Mouse (Mus musculus) layer of hippocampus, adult 6 months (tissue): ENCODE data around the gene Sprn. TPM values are rescaled to one million over a fixed set of nuclear protein-coding genes. Genes with fewer than 3 reads are reported as not detected.

Source experiments
- long read RNA-seq, 2 experiments: library from polyadenylated mRNA; unstranded; transcript quantifications; one replicate each; pipeline ENCODE4 v2.0.0; 2019 to 2020
- polyA plus RNA-seq: library from polyadenylated mRNA; unstranded; fragments of <200 nt; fragmentation: Nextera tagmentation; gene quantifications from 2 replicates; pipeline ENCODE4 v1.2.3, GENCODE M21; 2021

Sprn gene
- polyA plus RNA-seq = 66.3 and 73.0 TPM in 2 replicates
- long read RNA-seq, experiment 1, transcript Sprn-201 (2 exons, 3,374 nt) = major isoform, 134 of 188 reads
- long read RNA-seq, experiment 1, partial matches to known transcripts = 0 of 188 reads
- long read RNA-seq, experiment 1, other reads (novel, unspliced or antisense) = 53 of 188 reads
- long read RNA-seq, experiment 2, transcript Sprn-201 (2 exons, 3,374 nt) = major isoform, 503 of 529 reads
- long read RNA-seq, experiment 2, partial matches to known transcripts = 0 of 529 reads
- long read RNA-seq, experiment 2, other reads (novel, unspliced or antisense) = 26 of 529 reads

DNA sequence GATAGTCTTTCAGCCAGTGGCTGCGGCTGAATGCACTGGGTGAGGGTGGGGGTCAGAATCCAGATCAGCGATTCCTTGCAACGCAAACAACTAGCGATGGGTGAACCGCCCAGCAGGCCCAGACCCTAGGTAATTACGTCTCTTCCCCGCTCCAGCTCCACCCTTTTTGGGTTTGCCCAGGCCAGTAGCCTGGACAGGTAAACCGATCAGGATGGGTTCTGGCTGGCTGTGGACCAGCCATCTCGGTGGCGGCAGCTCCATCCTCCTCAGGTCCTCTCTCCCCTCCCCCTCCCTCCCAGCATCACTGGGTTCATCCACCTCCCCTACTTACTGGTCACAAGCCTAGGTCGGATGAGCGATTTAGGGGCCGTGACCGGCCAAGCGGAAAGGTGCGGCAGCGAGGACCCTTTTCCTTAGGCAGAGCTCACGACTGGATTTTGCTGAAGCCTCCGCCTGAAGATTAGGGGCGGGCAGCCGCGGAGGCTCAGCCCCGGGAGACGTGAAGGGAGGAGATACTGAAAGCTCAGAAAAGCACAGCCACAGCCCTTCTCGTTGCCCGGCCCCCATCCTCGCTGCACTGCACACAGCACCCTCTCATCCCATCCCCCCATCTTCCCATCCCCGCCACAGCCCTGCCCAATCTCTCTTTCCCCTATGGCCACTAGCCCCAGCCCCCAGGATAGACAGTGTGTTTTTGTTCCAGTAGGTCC lies at the start of gene Sprn:
Gene Sprn, minus strand, starts transcription at position 660 of the 710 bp plus-strand sequence.

DNA sequence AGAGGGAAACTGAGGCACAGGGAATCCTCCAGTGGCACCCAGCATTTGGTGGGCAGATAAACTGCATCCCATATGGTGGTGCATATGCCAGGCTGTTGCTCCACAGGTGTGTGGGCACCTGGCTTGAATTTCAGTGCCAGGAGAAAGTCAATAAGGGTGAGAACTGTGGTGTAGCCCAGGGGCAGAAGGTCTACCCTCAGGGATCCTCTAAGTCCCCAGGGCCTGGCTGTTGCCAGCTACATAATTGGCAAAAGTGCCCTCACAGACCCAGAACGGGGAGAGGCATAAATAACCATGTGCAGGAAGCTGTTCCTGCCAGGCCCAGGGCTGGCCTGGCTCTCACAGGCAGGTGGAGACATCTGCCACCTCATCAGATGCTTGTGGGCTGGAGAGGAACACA lies 18.3 kb upstream of the Sprn start, which contains the start of gene Olfr523:
Gene Olfr523, plus strand, starts transcription at position 282 of the 400 bp plus-strand sequence.

DNA sequence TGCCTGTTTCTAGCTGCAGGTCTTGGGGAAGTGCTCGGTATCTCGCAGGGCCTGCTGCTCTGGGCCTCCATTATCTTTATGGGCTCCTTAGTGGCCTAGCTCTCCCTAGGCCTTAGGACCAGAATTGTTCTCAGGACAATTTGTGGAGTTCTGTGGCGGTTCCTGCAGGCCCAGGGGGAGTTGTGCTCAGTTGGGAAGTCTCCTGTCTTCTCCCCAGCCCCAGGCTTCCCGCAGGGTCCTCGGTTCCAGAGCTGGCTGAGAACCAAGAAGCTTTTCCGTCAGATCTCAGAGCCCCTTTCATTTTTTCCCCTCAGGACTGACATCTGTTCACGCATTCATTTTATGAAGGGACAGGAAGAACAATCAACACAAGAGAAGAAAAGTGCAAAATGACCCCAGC lies 10.0 kb upstream of the Sprn start, which contains the start of gene Olfr522:
Gene Olfr522, minus strand, starts transcription at position 101 of the 400 bp plus-strand sequence.

DNA sequence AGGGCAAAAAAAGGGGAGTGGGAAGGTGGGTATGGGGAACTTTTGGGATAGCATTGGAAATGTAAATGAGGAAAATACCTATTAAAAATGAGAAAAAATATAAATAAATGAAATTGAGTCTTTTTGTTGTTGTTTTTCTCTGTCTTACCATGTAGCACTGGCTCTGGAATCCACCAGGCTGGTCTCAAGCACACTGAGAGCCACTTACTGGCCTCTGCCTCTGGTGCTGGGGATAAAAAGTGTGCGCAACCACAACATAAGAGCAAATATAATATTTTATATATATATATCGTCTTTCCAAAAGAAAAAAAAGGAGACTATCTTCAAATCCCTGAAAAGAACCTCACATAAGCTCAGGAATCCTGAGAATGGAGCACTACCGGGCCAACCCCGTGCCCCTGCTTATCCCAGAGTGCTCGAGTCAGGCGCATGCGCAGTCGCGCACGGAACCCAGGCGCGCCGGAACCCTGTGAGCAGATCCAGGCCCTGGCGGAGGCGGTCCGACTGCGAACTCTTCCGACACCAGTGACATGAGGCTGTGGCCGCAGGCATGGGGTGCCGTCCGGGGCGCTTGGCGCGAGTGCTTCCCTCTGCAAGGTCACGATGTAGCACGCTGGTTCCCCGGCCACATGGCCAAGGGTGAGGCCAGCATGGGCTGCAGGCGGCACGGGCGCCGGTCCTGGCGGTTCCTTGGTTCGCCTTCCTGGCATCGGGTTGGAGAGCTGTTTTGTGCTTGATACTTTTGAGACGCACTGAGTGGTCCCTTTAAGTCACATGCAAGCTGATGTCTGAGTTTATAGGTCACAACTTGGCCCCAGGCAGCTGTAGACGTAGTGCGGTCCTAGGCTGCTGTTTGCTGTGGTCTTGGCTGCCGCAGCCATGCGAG lies 17.3 kb downstream of the Sprn start, which contains the start of gene Mtg1:
Gene Mtg1, plus strand, starts transcription at position 430 of the 886 bp plus-strand sequence.

DNA sequence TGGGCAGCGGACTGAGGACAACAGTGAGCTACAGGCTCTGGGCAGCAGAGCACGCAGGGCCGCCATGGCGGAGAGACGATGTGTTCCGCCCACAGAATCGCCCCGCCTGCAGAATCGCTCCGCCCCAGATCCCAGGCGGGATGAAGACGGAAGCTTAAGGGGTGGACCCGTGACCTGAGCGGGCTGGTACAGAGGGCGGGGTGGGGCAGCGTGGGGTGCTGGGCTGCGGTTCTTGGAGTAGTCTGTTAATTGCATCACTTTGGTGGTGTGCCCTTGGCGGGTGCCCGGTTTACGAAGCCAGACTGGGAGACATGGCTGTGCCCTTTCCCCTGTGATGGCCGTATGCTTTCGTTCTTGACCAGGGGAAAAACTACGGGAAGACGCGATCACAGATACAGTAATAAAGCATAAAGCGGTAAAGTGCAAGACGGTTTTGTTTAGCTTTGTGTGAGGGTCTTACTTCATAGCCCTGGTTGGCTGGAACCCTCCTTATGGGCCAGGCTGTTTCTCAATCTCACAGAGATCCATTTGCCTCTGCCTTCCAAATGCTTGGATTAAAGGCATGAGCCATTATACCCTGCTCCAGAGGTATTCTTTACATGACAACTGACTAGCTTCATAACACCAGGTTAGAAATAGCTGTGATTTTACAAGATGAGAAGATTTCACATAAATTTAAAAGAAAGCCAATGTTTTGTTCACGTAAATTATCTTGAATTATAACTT lies 38.2 kb downstream of the Sprn start, which contains the start of gene Echs1:
Gene Echs1, minus strand, starts transcription at position 148 of the 726 bp plus-strand sequence.

DNA sequence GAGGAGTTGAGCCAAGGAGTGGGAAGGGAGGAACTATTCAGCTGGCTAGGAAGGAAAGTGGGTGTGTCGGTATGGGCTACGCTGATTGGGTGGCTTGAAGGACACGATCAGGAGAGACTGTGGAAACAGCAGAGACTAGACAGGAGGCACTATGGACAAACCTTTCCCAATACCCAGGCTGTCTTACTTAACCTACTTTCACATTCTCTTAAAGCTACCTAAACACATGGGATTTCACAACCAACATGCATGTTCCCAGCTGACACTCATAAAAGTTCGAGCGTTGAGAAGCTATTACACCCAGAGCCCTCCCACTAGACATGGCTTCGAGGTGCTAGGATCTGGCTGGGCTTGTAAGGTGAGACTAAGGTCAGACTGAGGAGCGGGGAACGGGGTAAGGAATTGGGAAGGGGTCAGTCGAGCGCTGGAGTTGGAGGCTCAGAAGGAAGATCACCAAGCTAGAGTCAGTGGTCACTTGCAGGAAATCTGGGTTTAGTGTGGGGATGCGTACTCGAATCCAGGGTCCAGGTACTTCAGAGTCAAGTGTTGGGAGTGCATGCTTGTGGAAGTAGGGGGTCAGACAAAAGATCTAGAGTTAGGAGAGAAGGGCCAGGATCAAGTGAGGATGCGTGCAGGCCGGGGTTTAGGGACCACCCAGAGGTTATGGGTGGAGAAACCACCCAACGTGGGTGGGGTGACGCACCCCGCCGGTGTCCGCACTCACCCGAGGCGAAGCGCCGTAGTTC lies 38.9 kb downstream of the Sprn start, which contains the start of gene Paox:
Gene Paox, plus strand, starts transcription at position 217 of the 746 bp plus-strand sequence.

DNA sequence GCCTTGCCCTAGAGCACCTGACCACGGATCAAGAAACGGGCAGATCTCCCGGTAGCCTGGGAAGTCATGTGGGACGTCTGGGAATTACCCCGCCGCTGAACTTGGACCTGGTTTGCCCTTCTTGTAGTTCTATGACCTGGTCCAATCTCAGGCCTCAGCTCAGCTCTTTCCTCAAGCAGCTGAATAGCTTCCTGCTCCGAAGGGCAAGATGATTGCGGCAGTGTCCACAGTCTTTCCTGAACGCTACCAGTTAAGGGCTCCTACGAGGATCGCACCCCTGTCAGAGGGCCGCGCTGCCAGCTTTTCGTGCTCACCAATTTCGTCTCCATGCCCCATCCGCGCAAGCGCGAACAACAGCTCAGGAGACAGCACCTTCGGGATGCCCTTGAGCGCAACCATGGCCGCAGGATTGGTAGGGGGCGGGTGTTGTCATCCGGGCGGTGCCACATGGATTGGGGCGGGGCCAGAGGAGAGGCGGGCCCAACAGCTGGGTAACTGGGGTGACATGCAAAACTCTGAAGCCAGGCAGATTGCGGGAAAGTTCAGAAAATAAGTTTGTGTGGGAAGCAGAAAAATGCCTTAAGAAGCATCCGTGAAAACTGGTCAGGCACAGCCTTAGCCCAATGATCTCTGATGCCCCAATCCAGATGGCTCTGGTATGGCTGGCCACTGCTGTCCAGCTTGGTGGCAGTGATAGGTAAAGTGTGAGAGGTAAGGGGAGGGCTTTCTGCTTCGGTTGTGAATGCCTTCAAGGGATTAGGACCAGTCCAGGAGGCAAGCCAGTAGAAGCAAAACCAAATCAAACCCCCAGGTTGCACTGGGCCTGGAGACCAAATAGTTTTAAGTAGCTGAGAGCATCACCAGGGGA lies 52.5 kb downstream of the Sprn start, which contains the start of gene Fuom:
Gene Fuom, minus strand, starts transcription at position 449 of the 868 bp plus-strand sequence.

Other genes starting within 250 kb of the Sprn start
- gene Utf1, start 211.1 kb downstream of the Sprn start, polyA plus RNA-seq = not detected in 2 replicates
- 1.6 TPM in 2 replicates for gene 6430531B16Rik, start 176.1 kb downstream of the Sprn start, polyA plus RNA-seq
- 0.29 and 0.54 TPM in 2 replicates for gene Adam8, start 162.3 kb downstream of the Sprn start, polyA plus RNA-seq
- gene Zfp511, start 118.5 kb downstream of the Sprn start, polyA plus RNA-seq = 40.0 and 45.8 TPM in 2 replicates
- gene Tubgcp2, start 118.2 kb downstream of the Sprn start, polyA plus RNA-seq = 31.6 and 34.4 TPM in 2 replicates
- gene Msx3, start 105.8 kb downstream of the Sprn start, polyA plus RNA-seq = not detected in 2 replicates
- 701 and 786 TPM in 2 replicates for gene Caly, start 72.3 kb downstream of the Sprn start, polyA plus RNA-seq
- not detected in 2 replicates for gene Prap1, start 61.5 kb downstream of the Sprn start, polyA plus RNA-seq
- gene Fuom, start 52.4 kb downstream of the Sprn start, polyA plus RNA-seq = 107 and 108 TPM in 2 replicates
- 3.4 and 4.2 TPM in 2 replicates for gene Paox, start 39.1 kb downstream of the Sprn start, polyA plus RNA-seq
- 139 and 145 TPM in 2 replicates for gene Echs1, start 38.4 kb downstream of the Sprn start, polyA plus RNA-seq
- 46.4 and 48.4 TPM in 2 replicates for gene Mtg1, start 17.3 kb downstream of the Sprn start, polyA plus RNA-seq
- not detected in 2 replicates for gene Olfr522, start 9.9 kb upstream of the Sprn start, polyA plus RNA-seq
- not detected in 2 replicates for gene Olfr523, start 18.3 kb upstream of the Sprn start, polyA plus RNA-seq
- not detected in 2 replicates for gene Olfr524, start 51.1 kb upstream of the Sprn start, polyA plus RNA-seq
- 0.06 and 0.10 TPM in 2 replicates for gene Cd163l1, start 63.4 kb upstream of the Sprn start, polyA plus RNA-seq
- gene 5830411N06Rik, start 92.4 kb upstream of the Sprn start, polyA plus RNA-seq = 0.09 TPM in 1 of 2 replicates, not detected in the other
- not detected in 2 replicates for gene Olfr525, start 166.0 kb upstream of the Sprn start, polyA plus RNA-seq
- not detected in 2 replicates for gene Olfr527, start 179.1 kb upstream of the Sprn start, polyA plus RNA-seq
- not detected in 2 replicates for gene Olfr60, start 206.8 kb upstream of the Sprn start, polyA plus RNA-seq
- not detected in 2 replicates for gene Olfr530, start 221.5 kb upstream of the Sprn start, polyA plus RNA-seq
- gene Olfr531, start 248.0 kb upstream of the Sprn start, polyA plus RNA-seq = not detected in 2 replicates